Mouse (Mus musculus) heart, embryonic 16.5 days (tissue): Measurements from ENCODE around the gene Pik3cb. TPM values are rescaled to one million over a fixed set of nuclear protein-coding genes. Genes with fewer than 3 reads are reported as not detected.

Experiments
- ATAC-seq: fragments of 200-750 bp; cut with Nextera tagmentation; replicated peaks from 2 replicates; pipeline ENCODE4 v1.8.0; 2017; ENCODE audit warnings: moderate number of reproducible peaks; ENCODE audit not compliant: insufficient read depth, low FRiP score; ENCODE audit errors: extremely low read depth
- H3K27ac ChIP-seq: fragments of 300-500 bp; sonication (generic); 2 replicates; pipeline ENCODE4 v1.5.1; 2014; ENCODE audit warnings: mild to moderate bottlenecking, low read length, control low read depth, moderate library complexity
- H3K27me3 ChIP-seq: fragments of 300-500 bp; sonication (generic); 2 replicates; pipeline ENCODE4 v1.6.1; 2014; ENCODE audit warnings: low read length, mixed read lengths; ENCODE audit not compliant: control insufficient read depth, insufficient read depth
- H3K36me3 ChIP-seq: fragments of 300-500 bp; sonication (generic); 2 replicates; pipeline ENCODE4 v1.6.1; 2014; ENCODE audit not compliant: control insufficient read depth, insufficient read depth
- H3K4me1 ChIP-seq: fragments of 300-500 bp; sonication (generic); 2 replicates; pipeline ENCODE4 v1.6.1; 2014; ENCODE audit warnings: low read length, mixed read lengths; ENCODE audit not compliant: control insufficient read depth, insufficient read depth
- H3K4me2 ChIP-seq: fragments of 300-500 bp; sonication (generic); 2 replicates; pipeline ENCODE4 v1.6.1; 2014; ENCODE audit warnings: low read depth, mild to moderate bottlenecking, control low read depth, low read length
- H3K4me3 ChIP-seq: fragments of 300-500 bp; sonication (generic); 2 replicates; pipeline ENCODE4 v1.5.1; 2014; ENCODE audit warnings: mild to moderate bottlenecking, control low read depth, low read length
- H3K9ac ChIP-seq: fragments of 300-500 bp; sonication (generic); 2 replicates; pipeline ENCODE4 v1.6.1; 2014; ENCODE audit warnings: low read length, control low read depth
- H3K9me3 ChIP-seq: fragments of 300-500 bp; sonication (generic); replicated peaks from 2 replicates; pipeline ENCODE4 v1.6.1; 2016; ENCODE audit warnings: low read length; ENCODE audit not compliant: control insufficient read depth
- WGBS: fragments of 180-500 bp; shearing (Covaris S2); extraction: QIAGEN DNeasy Blood & Tissue Kit; methylation state at CpG from one replicate; pipeline ENCODE4 v1.1.7; 2014; 5-methylcytosine and 5-hydroxymethylcytosine counted together
- polyA plus RNA-seq: library from polyadenylated mRNA; unstranded; fragments of >200 nt; fragmentation: Nextera tagmentation; extraction: Ambion mirVana; gene quantifications from 2 replicates; pipeline ENCODE4 v1.2.1, GENCODE M21; 2015

The Pik3cb gene
- polyA plus RNA-seq, result 0.98 and 1.5 TPM in 2 replicates

DNA sequence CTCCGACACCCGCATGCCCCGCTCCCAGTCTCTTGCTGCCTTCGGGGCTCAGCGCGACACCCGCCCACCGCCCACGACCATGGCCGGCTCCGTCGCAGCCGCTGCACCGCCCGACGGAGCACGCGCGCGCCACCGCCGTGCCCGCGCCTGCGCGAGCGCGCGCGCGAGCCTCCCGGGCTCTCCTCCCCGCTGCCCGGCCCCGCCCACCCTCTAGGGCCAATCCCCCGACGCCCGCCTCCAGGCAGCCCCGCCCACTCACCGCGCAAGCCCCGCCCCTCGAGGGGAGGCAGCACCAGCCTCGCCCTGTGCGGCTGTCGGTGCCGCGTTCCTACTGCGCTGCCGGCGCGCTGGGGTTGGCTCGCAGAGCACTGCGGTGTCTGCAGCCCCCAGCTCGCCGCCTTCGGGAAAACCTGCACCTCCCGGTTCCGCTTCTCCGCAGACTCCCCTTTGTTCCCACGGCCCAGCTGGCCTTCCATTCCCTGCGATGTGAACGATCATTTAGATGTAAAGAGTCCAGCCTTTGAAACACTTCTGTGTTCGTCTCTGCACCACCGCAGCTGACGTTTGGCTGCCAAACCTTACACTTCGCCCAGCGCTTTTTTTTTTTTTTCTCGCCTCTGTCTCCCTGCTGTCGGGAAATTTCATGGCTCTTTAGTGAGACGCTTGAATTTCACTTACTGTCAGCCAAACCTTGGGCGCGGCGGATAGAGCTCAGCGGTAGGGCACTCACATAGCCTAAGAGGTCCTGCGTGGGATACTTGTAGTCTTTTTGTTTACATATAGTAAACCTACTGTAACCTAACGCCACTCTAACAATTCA, at the start of gene Pik3cb:
TSS of gene Pik3cb (minus strand) at position 559 of the 820 bp plus-strand sequence.
- peak within 1 kb of the TSS; percentile 88 for H3K9ac ChIP-seq
- peak; percentile 98 for ATAC-seq
- peak within 1 kb of the TSS; percentile 72 for H3K27ac ChIP-seq
- peak within 1 kb of the TSS; percentile 85 for H3K4me3 ChIP-seq
- peak within 1 kb of the TSS; percentile 94 for H3K4me2 ChIP-seq
- H3K4me1 ChIP-seq, result peaks cover 15% of the 10 kb centered on the region
- no peaks in the 10 kb centered on the region for H3K9me3 ChIP-seq
- WGBS, result under 1% methylated on average over 68 of the region's 77 CpGs
- H3K36me3 ChIP-seq, result no peaks in the 10 kb centered on the region
- H3K27me3 ChIP-seq, result no peaks in the 10 kb centered on the region

GRCm38 (mm10) chr9:99183043-99183670, 42.7 kb upstream of the Pik3cb start:
- no peak overlapping the region for H3K9ac ChIP-seq
- no peaks in the 10 kb centered on the region for H3K9me3 ChIP-seq
- H3K4me3 ChIP-seq, result no peak overlapping the region
- ATAC-seq, result no peak
- H3K27ac ChIP-seq, result no peak overlapping the region
- H3K27me3 ChIP-seq, result no peaks in the 10 kb centered on the region
- H3K4me2 ChIP-seq, result no peak overlapping the region
- no peaks in the 10 kb centered on the region for H3K36me3 ChIP-seq
- H3K4me1 ChIP-seq, result no peaks in the 10 kb centered on the region
- WGBS, result 62% methylated on average over 8 of the region's 8 CpGs

DNA sequence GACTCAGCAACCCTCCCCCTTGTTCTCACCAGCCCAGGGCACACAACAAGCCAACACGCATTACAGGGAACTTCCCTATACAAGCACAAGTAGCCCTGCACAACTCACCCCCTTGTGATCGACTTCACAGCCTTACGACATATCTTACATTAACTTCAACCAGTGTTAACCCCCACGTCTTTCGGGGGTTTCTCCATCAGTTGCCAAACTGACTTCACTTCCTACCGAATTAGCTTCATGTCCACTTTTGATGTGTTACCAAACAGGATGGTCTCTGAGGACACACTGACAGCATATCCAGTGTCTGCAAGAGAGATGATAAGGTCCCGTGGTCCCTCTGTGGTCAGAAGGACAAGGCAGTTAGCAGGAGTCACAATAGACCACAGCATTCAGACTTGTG, 41.7 kb upstream of the Pik3cb start:
- ATAC-seq, result no peak
- no peaks in the 10 kb centered on the region for H3K9me3 ChIP-seq
- 60% methylated on average over 7 of the region's 7 CpGs for WGBS

DNA sequence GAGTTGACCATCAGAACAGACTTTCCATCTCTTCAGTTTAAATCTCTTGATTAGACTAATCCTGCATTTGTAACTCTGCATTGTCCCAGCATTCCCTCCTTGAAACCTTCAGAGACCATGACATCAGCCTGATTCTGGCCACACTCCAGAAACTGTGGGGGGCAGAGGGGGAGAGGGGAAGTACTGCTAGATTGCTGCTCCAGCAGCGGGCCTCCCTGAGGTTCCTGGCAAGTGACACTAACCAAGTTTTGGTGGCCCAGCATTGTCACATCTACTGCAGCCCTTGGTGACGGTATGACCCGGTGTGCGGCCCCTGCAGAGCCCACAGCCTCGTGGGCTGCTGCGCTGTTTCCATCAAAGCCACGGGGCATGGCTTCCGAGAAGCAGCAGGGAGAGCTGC, 39.9 kb upstream of the Pik3cb start:
- Histone ChIP-seq H3K4me1 (no peaks in the 10 kb centered on the region), H3K36me3 (no peaks in the 10 kb centered on the region), H3K9me3 (no peaks in the 10 kb centered on the region), H3K9ac (no peak overlapping the region), H3K27me3 (no peaks in the 10 kb centered on the region), H3K27ac (no peak overlapping the region), H3K4me2 (no peak overlapping the region), H3K4me3 (no peak overlapping the region)
- WGBS, result 50% methylated on average over 8 of the region's 8 CpGs
- ATAC-seq, result 0 out of 2 replicates have a peak, but pooled peaks have one; percentile 32

More for the DNA sequence above, 41.7 kb upstream of the Pik3cb start:
- Histone ChIP-seq H3K36me3 (no peaks in the 10 kb centered on the region), H3K4me2 (no peak overlapping the region), H3K4me3 (no peak overlapping the region), H3K9ac (no peak overlapping the region), H3K27me3 (no peaks in the 10 kb centered on the region), H3K27ac (no peak overlapping the region), H3K4me1 (no peaks in the 10 kb centered on the region)

GRCm38 (mm10) chr9:99178736-99179135, 38.3 kb upstream of the Pik3cb start:
- Histone ChIP-seq H3K4me1 (no peaks in the 10 kb centered on the region), H3K4me3 (no peak overlapping the region), H3K9me3 (no peaks in the 10 kb centered on the region), H3K4me2 (no peak overlapping the region), H3K9ac (no peak overlapping the region), H3K36me3 (no peaks in the 10 kb centered on the region), H3K27me3 (no peaks in the 10 kb centered on the region), H3K27ac (no peak overlapping the region)
- 83% methylated on average over 3 of the region's 3 CpGs for WGBS
- ATAC-seq, result no peak

DNA sequence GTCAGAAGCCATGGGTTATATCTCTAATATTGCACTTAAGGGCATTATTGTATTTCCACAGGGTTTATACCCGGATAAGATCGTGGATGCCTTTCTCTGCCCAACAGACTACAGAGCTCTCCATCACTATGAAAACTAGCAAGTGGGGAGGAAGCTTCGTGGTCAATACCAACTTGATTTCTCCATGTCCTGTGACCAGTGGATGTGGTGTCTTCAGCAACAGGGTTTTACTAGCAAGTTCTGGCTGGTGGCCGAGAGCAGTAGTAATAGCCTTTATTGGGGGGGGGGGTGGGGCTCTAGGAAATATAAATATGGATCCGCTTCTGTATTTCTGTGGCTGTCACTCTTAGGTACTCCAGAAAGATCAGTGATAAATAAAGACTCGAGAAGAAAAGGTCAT, 35.4 kb upstream of the Pik3cb start:
- Histone ChIP-seq H3K4me2 (no peak overlapping the region), H3K9me3 (no peaks in the 10 kb centered on the region), H3K9ac (no peak overlapping the region), H3K27me3 (no peaks in the 10 kb centered on the region), H3K4me1 (no peaks in the 10 kb centered on the region), H3K4me3 (no peak overlapping the region), H3K27ac (no peak overlapping the region), H3K36me3 (no peaks in the 10 kb centered on the region)
- 71% methylated on average over 6 of the region's 6 CpGs for WGBS
- ATAC-seq, result no peak

- no peak overlapping the region for H3K9ac ChIP-seq
- no peak overlapping the region for H3K27ac ChIP-seq
- no peak overlapping the region for H3K4me2 ChIP-seq
- H3K27me3 ChIP-seq, result no peaks in the 10 kb centered on the region
- no peaks in the 10 kb centered on the region for H3K9me3 ChIP-seq
- H3K4me3 ChIP-seq, result no peak overlapping the region
- H3K36me3 ChIP-seq, result no peaks in the 10 kb centered on the region
- H3K4me1 ChIP-seq, result no peaks in the 10 kb centered on the region
- no peak for ATAC-seq
- 68% methylated on average over 2 of the region's 2 CpGs for WGBS
Observed at GRCm38 (mm10) chr9:99172811-99173210, 32.4 kb upstream of the Pik3cb start.

- H3K9ac ChIP-seq, result no peak overlapping the region
- ATAC-seq, result no peak
- no peaks in the 10 kb centered on the region for H3K36me3 ChIP-seq
- no peaks in the 10 kb centered on the region for H3K9me3 ChIP-seq
- no peaks in the 10 kb centered on the region for H3K27me3 ChIP-seq
- no peak overlapping the region for H3K27ac ChIP-seq
- no peaks in the 10 kb centered on the region for H3K4me1 ChIP-seq
- 55% methylated on average over 10 of the region's 10 CpGs for WGBS
- no peak overlapping the region for H3K4me3 ChIP-seq
- no peak overlapping the region for H3K4me2 ChIP-seq
Observed at GRCm38 (mm10) chr9:99171186-99171585, 30.8 kb upstream of the Pik3cb start.

DNA sequence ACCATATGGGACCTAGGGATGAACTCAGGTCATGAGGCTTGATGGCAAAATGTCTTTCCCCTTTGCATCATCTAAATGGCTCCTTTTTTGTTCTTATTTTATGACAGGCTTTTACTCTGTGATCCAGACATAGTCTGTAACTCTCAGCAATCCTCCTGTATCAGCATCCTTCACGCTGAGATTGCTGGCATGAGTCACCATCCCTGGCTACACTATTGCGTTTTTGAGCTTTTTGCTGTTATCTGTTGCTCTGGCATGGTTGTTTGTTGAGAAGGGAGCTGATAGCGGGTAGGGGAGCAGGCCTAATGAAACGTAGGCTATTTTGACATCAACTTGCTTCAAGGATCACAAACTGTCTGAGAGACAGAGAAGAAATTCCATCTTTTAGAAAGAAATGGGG, 28.6 kb upstream of the Pik3cb start:
- Histone ChIP-seq H3K4me2 (no peak overlapping the region), H3K36me3 (no peaks in the 10 kb centered on the region), H3K27ac (no peak overlapping the region), H3K4me1 (peaks cover 2% of the 10 kb centered on the region; the same call in 1 of the 2 replicates), H3K9ac (no peak overlapping the region), H3K27me3 (no peaks in the 10 kb centered on the region), H3K4me3 (no peak overlapping the region), H3K9me3 (no peaks in the 10 kb centered on the region)
- 25% methylated on average over 4 of the region's 4 CpGs for WGBS
- ATAC-seq, result no peak
